Mouse (Mus musculus) lung, postnatal 36 days (tissue): ENCODE measurements at regions not wholly inside any gene's neighbourhood (a gene's known extent, or its start where the extent isn't known, plus 50 kb on each side); places are given as distances from the start of the nearest gene placed in this dataset.
A peak's percentile ranks its signal among the peaks of the same experiment; 100 is the strongest.

Experiments used
- DNase-seq: peaks from one replicate; pipeline ENCODE4 v3.0.0; 2022; ENCODE audit warnings: mixed read lengths

- no peak for DNase-seq
Measured at GRCm38 (mm10) chr17:16571403-16571802, 492.5 kb upstream of the Zfp960 start.

- DNase-seq, result no peak
Measured at GRCm38 (mm10) chr17:16588791-16589190, 475.1 kb upstream of the Zfp960 start.

GRCm38 (mm10) chr17:16599671-16600070 lies 464.2 kb upstream of the Zfp960 start:
- no peak for DNase-seq

- DNase-seq, result no peak
Measured at GRCm38 (mm10) chr17:16612405-16612979, 451.4 kb upstream of the Zfp960 start.

- no peak for DNase-seq
Measured at GRCm38 (mm10) chr17:16621931-16622556, 441.9 kb upstream of the Zfp960 start.

GRCm38 (mm10) chr17:16629854-16630253 lies 434.1 kb upstream of the Zfp960 start:
- no peak for DNase-seq

- no peak for DNase-seq
Measured at GRCm38 (mm10) chr17:16633426-16633825, 430.5 kb upstream of the Zfp960 start.

- DNase-seq, result no peak
Measured at GRCm38 (mm10) chr17:16637463-16637862, 426.4 kb upstream of the Zfp960 start.

- DNase-seq, result no peak
Measured at GRCm38 (mm10) chr17:16647942-16648341, 416.0 kb upstream of the Zfp960 start.

- no peak for DNase-seq
Measured at GRCm38 (mm10) chr17:16665253-16665652, 398.7 kb upstream of the Zfp960 start.

GRCm38 (mm10) chr17:16667606-16668005 lies 396.3 kb upstream of the Zfp960 start:
- no peak for DNase-seq

GRCm38 (mm10) chr17:16704199-16704598 lies 359.7 kb upstream of the Zfp960 start:
- no peak for DNase-seq

GRCm38 (mm10) chr17:16705890-16706289 lies 358.0 kb upstream of the Zfp960 start:
- no peak for DNase-seq

GRCm38 (mm10) chr17:16726904-16727303 lies 337.0 kb upstream of the Zfp960 start:
- DNase-seq, result no peak

GRCm38 (mm10) chr17:16753090-16753489 lies 310.8 kb upstream of the Zfp960 start:
- DNase-seq, result no peak

- peak; percentile 27 for DNase-seq
Measured at GRCm38 (mm10) chr17:16770587-16770986, 293.3 kb upstream of the Zfp960 start.

GRCm38 (mm10) chr17:16798316-16798715 lies 265.6 kb upstream of the Zfp960 start:
- no peak for DNase-seq

GRCm38 (mm10) chr17:16804986-16805385 lies 258.9 kb upstream of the Zfp960 start:
- DNase-seq, result no peak

- no peak for DNase-seq
Measured at GRCm38 (mm10) chr17:16818421-16818820, 245.5 kb upstream of the Zfp960 start.

GRCm38 (mm10) chr17:16821716-16822115 lies 242.2 kb upstream of the Zfp960 start:
- DNase-seq, result no peak

- no peak for DNase-seq
Measured at GRCm38 (mm10) chr17:16839152-16839551, 224.8 kb upstream of the Zfp960 start.

- DNase-seq, result no peak
Measured at GRCm38 (mm10) chr17:16860771-16861170, 203.1 kb upstream of the Zfp960 start.

GRCm38 (mm10) chr17:16900791-16901190 lies 163.1 kb upstream of the Zfp960 start:
- DNase-seq, result peak; percentile 68

GRCm38 (mm10) chr17:16918191-16918590 lies 145.7 kb upstream of the Zfp960 start:
- DNase-seq, result no peak

- no peak for DNase-seq
Measured at GRCm38 (mm10) chr17:16926200-16926599, 137.7 kb upstream of the Zfp960 start.
